Mouse (Mus musculus) gastrocnemius, postnatal 10 days (tissue): Measurements from ENCODE around the gene Rpl35a. TPM values are rescaled to one million over a fixed set of nuclear protein-coding genes. Genes with fewer than 3 reads are reported as not detected.
A peak's percentile ranks its signal among the peaks of the same experiment; 100 is the strongest.
"Not testable (repeated sequence)": the region's sequence is repeated elsewhere in the genome, so short reads cannot be mapped to it uniquely, and the experiment has no call there.

Source experiments
- DNase-seq: peaks from one replicate; pipeline ENCODE4 v3.0.0; 2021; ENCODE audit warnings: mixed read lengths
- long read RNA-seq, 2 experiments: library from polyadenylated mRNA; stranded (forward); transcript quantifications; one replicate each; pipeline ENCODE4 v2.0.0; 2021
- total RNA-seq, 2 experiments: library from RNA; stranded (reverse); gene quantifications; 2 replicates each; pipeline ENCODE4 v1.2.3; 2021

Rpl35a gene
- total RNA-seq = 100 to 1,000 TPM; 413 to 441 TPM
- long read RNA-seq, experiment 1, transcript Rpl35a-204 (5 exons, 500 nt) = minor isoform, 7 of 34 reads
- long read RNA-seq, experiment 1, transcript Rpl35a-205 (5 exons, 510 nt) = major isoform, 21 of 34 reads
- long read RNA-seq, experiment 1, partial matches to known transcripts = 1 of 34 reads
- long read RNA-seq, experiment 1, other reads (novel, unspliced or antisense) = 0 of 34 reads
- long read RNA-seq, experiment 2, transcript Rpl35a-205 (5 exons, 510 nt) = major isoform, 14 of 17 reads
- long read RNA-seq, experiment 2, partial matches to known transcripts = 0 of 17 reads
- long read RNA-seq, experiment 2, other reads (novel, unspliced or antisense) = 0 of 17 reads

- peak; percentile 89 for DNase-seq
Measured at GRCm38 (mm10) chr16:33056095-33056785, at the start of gene Rpl35a, which contains the start of gene Iqcg. Gene Rpl35a (plus strand): TSS chr16:33056453. Gene Iqcg (minus strand): TSS chr16:33056218.

- peak; percentile 25 for DNase-seq
Measured at GRCm38 (mm10) chr16:33006888-33007287, 49.4 kb upstream of the Rpl35a start.

- no peak for DNase-seq
Measured at GRCm38 (mm10) chr16:33007436-33007835, 48.8 kb upstream of the Rpl35a start.

- DNase-seq = no peak
Measured at GRCm38 (mm10) chr16:33010166-33010565, 46.1 kb upstream of the Rpl35a start.

GRCm38 (mm10) chr16:33013801-33014200 is 42.5 kb upstream of the Rpl35a start:
- DNase-seq = no peak

GRCm38 (mm10) chr16:33014921-33015320 is 41.3 kb upstream of the Rpl35a start:
- DNase-seq = no peak

GRCm38 (mm10) chr16:33015396-33015907 is 40.8 kb upstream of the Rpl35a start:
- DNase-seq = no peak

GRCm38 (mm10) chr16:33015986-33016385 is 40.3 kb upstream of the Rpl35a start:
- DNase-seq = no peak

- DNase-seq = no peak
Measured at GRCm38 (mm10) chr16:33017677-33018349, 38.4 kb upstream of the Rpl35a start.

- DNase-seq = peak; percentile 32
Measured at GRCm38 (mm10) chr16:33019117-33019770, 37.0 kb upstream of the Rpl35a start.

- no peak for DNase-seq
Measured at GRCm38 (mm10) chr16:33021381-33021780, 34.9 kb upstream of the Rpl35a start.

GRCm38 (mm10) chr16:33023750-33024149 is 32.5 kb upstream of the Rpl35a start:
- DNase-seq = peak; percentile 91

- DNase-seq = no peak
Measured at GRCm38 (mm10) chr16:33024456-33025104, 31.7 kb upstream of the Rpl35a start.

- DNase-seq = no peak
Measured at GRCm38 (mm10) chr16:33026357-33026756, 29.9 kb upstream of the Rpl35a start.

GRCm38 (mm10) chr16:33036006-33036405 is 20.2 kb upstream of the Rpl35a start:
- DNase-seq = no peak

GRCm38 (mm10) chr16:33042682-33043081 is 13.6 kb upstream of the Rpl35a start:
- DNase-seq = no peak

GRCm38 (mm10) chr16:33043268-33043667 is 13.0 kb upstream of the Rpl35a start:
- DNase-seq = no peak

GRCm38 (mm10) chr16:33048004-33048403 is 8.2 kb upstream of the Rpl35a start:
- DNase-seq = no peak

GRCm38 (mm10) chr16:33048686-33049085 is 7.6 kb upstream of the Rpl35a start:
- DNase-seq = no peak

- no peak for DNase-seq
Measured at GRCm38 (mm10) chr16:33049809-33050208, 6.4 kb upstream of the Rpl35a start.

- DNase-seq = no peak
Measured at GRCm38 (mm10) chr16:33053141-33053540, 3.1 kb upstream of the Rpl35a start.

- DNase-seq = not testable (repeated sequence)
Measured at GRCm38 (mm10) chr16:33054927-33055326, 1.3 kb upstream of the Rpl35a start.
